Mouse (Mus musculus): ENCODE measurements around the gene Plxnd1.

GRCm38 (mm10) chr6:115911763-115912162 is 83.0 kb downstream of the Plxnd1 start:
- TF ChIP-seq CTCF (IDR thresholded peaks at IDR 0.05; ENCODE audit: extremely low read depth, insufficient read depth, low read length) = no peak
- TF ChIP-seq POLR2A (IDR thresholded peaks at IDR 0.05; ENCODE audit: extremely low read depth, insufficient read depth, low read length) = no peak

All from cortical plate, adult 2 months (tissue).